Mouse (Mus musculus) CH12.LX (cell line): ENCODE measurements around the gene Ncapg2. TPM values are rescaled to one million over a fixed set of nuclear protein-coding genes. Genes with fewer than 3 reads are reported as not detected.

Experiments used
- DNase-seq: peaks from one replicate; pipeline ENCODE4 v3.0.0-alpha.2; 2013; ENCODE audit errors: extremely low read depth
- H3K27ac ChIP-seq: 2 replicates; pipeline ENCODE4 v1.5.1; 2012; ENCODE audit warnings: low read depth, mild to moderate bottlenecking, control low read depth, moderate library complexity; ENCODE audit not compliant: insufficient read depth
- H3K27me3 ChIP-seq: replicated peaks from 2 replicates; pipeline ENCODE3; 2012; ENCODE audit warnings: inconsistent platforms
- H3K36me3 ChIP-seq, 2 experiments: replicated peaks in 1 of 2; 2 replicates each; pipeline versions ENCODE3 to v1.6.1; 2012; ENCODE audit warnings: inconsistent platforms in 1 of 2, low read length in 1 of 2, mild to moderate bottlenecking in 1 of 2, mixed read lengths in 1 of 2, moderate library complexity in 1 of 2; ENCODE audit not compliant: control insufficient read depth in 1 of 2, insufficient read depth in 1 of 2
- H3K4me1 ChIP-seq, 2 experiments: 2 replicates each; pipeline ENCODE4 v1.6.1; 2012; ENCODE audit warnings: inconsistent platforms in 1 of 2, moderate library complexity in 1 of 2; ENCODE audit not compliant: insufficient read depth in 2 of 2, control insufficient read depth in 1 of 2
- H3K4me2 ChIP-seq: 2 replicates; pipeline ENCODE4 v1.6.1; 2012; ENCODE audit warnings: low read depth, mild to moderate bottlenecking, control low read depth; ENCODE audit not compliant: poor library complexity, insufficient read depth, severe bottlenecking
- H3K4me3 ChIP-seq, 3 experiments: fragments of 150-350 bp in 1 of 3; sonication (generic) in 1 of 3; replicated peaks in 1 of 3; 2 replicates each; pipeline versions ENCODE3 to v1.5.1; 2011 to 2012; ENCODE audit warnings: low read depth in 2 of 3, low read length in 2 of 3, mild to moderate bottlenecking in 2 of 3, moderate library complexity in 2 of 3, control low read depth in 1 of 3, improper control_type of control experiment in 1 of 3, inconsistent platforms in 1 of 3, mixed read lengths in 1 of 3; ENCODE audit not compliant: poor library complexity in 1 of 3
- H3K79me2 ChIP-seq: replicated peaks from 2 replicates; pipeline ENCODE4 v1.6.1; 2012; ENCODE audit warnings: mild to moderate bottlenecking, moderate library complexity; ENCODE audit not compliant: control insufficient read depth, poor library complexity, insufficient read depth, severe bottlenecking; ENCODE audit errors: extremely low read depth
- H3K9ac ChIP-seq: 2 replicates; pipeline ENCODE4 v1.6.1; 2012; ENCODE audit warnings: low read depth, mild to moderate bottlenecking, control low read depth, moderate library complexity; ENCODE audit not compliant: insufficient read depth
- H3K9me3 ChIP-seq: replicated peaks from 2 replicates; pipeline ENCODE3; 2012; ENCODE audit warnings: low read length, inconsistent platforms, mixed read lengths
- CHD1 ChIP-seq: IDR thresholded peaks from 2 replicates; pipeline ENCODE4 v1.6.1; 2012; ENCODE audit warnings: low read depth, low read length, improper control_type of control experiment, inconsistent platforms
- CHD2 ChIP-seq: IDR thresholded peaks from 2 replicates; pipeline ENCODE4 v1.6.1; 2011; ENCODE audit warnings: low read length, improper control_type of control experiment
- E2F4 ChIP-seq: IDR thresholded peaks from 2 replicates; pipeline ENCODE4 v1.6.1; 2011; ENCODE audit warnings: low read depth, low read length, improper control_type of control experiment; ENCODE audit not compliant: insufficient replicate concordance
- EP300 ChIP-seq: IDR thresholded peaks from 2 replicates; pipeline ENCODE4 v1.6.1; 2011; ENCODE audit warnings: low read length, improper control_type of control experiment
- ETS1 ChIP-seq: conservative IDR thresholded peaks from 2 replicates; pipeline ENCODE4 v1.6.1; 2012; ENCODE audit warnings: low read depth, mild to moderate bottlenecking, inconsistent platforms, low read length, improper control_type of control experiment, moderate library complexity
- HCFC1 ChIP-seq: IDR thresholded peaks from 2 replicates; pipeline ENCODE4 v1.6.1; 2012; ENCODE audit warnings: low read depth, mild to moderate bottlenecking, inconsistent platforms, low read length, improper control_type of control experiment
- IRF4 ChIP-seq: IDR thresholded peaks from 2 replicates; pipeline ENCODE4 v1.6.1; 2014; ENCODE audit warnings: low read depth, mild to moderate bottlenecking, inconsistent platforms, low read length, improper control_type of control experiment
- KAT2A ChIP-seq: IDR thresholded peaks from 2 replicates; pipeline ENCODE4 v1.6.1; 2012; ENCODE audit warnings: low read length, improper control_type of control experiment, inconsistent platforms; ENCODE audit not compliant: insufficient replicate concordance
- MAFK ChIP-seq: IDR thresholded peaks from 2 replicates; pipeline ENCODE4 v1.6.1; 2011; ENCODE audit warnings: low read length, improper control_type of control experiment; ENCODE audit not compliant: insufficient replicate concordance
- MAZ ChIP-seq: IDR thresholded peaks from 2 replicates; pipeline ENCODE4 v1.6.1; 2012; ENCODE audit warnings: low read depth, mild to moderate bottlenecking, inconsistent platforms, low read length, improper control_type of control experiment, moderate library complexity
- MEF2A ChIP-seq: IDR thresholded peaks from 2 replicates; pipeline ENCODE4 v1.6.1; 2014; ENCODE audit warnings: low read depth, mild to moderate bottlenecking, inconsistent platforms, low read length, improper control_type of control experiment, borderline replicate concordance
- MXI1 ChIP-seq: IDR thresholded peaks from 2 replicates; pipeline ENCODE4 v1.6.1; 2011; ENCODE audit warnings: mild to moderate bottlenecking, low read depth, low read length, improper control_type of control experiment
- MYC ChIP-seq: IDR thresholded peaks from 2 replicates; pipeline ENCODE4 v1.6.1; 2011; ENCODE audit warnings: low read depth, mild to moderate bottlenecking, improper control_type of control experiment, low read length
- NELFE ChIP-seq: IDR thresholded peaks from 2 replicates; pipeline ENCODE4 v1.6.1; 2011; ENCODE audit warnings: low read depth, low read length, improper control_type of control experiment
- NRF1 ChIP-seq: IDR thresholded peaks from 2 replicates; pipeline ENCODE4 v1.6.1; 2014; ENCODE audit warnings: low read depth, mild to moderate bottlenecking, inconsistent platforms, low read length, improper control_type of control experiment, moderate library complexity
- RAD21 ChIP-seq: IDR thresholded peaks from 2 replicates; pipeline ENCODE4 v1.6.1; 2011; ENCODE audit warnings: low read depth, mild to moderate bottlenecking, low read length, improper control_type of control experiment, moderate library complexity
- RCOR1 ChIP-seq: conservative IDR thresholded peaks from 2 replicates; pipeline ENCODE4 v1.6.1; 2012; ENCODE audit warnings: low read depth, mild to moderate bottlenecking, inconsistent platforms, low read length, improper control_type of control experiment
- SIN3A ChIP-seq: IDR thresholded peaks from 2 replicates; pipeline ENCODE4 v1.6.1; 2012; ENCODE audit warnings: low read length, improper control_type of control experiment, inconsistent platforms
- TCF12 ChIP-seq: IDR thresholded peaks from 2 replicates; pipeline ENCODE4 v1.6.1; 2014; ENCODE audit warnings: low read depth, mild to moderate bottlenecking, inconsistent platforms, low read length, improper control_type of control experiment
- UBTF ChIP-seq: IDR thresholded peaks from 2 replicates; pipeline ENCODE4 v1.6.1; 2012; ENCODE audit warnings: low read depth, mild to moderate bottlenecking, inconsistent platforms, low read length, improper control_type of control experiment, moderate library complexity
- USF1 ChIP-seq: IDR thresholded peaks from 2 replicates; pipeline ENCODE4 v1.6.1; 2014; ENCODE audit warnings: low read depth, mild to moderate bottlenecking, inconsistent platforms, low read length, improper control_type of control experiment
- USF2 ChIP-seq: conservative IDR thresholded peaks from 2 replicates; pipeline ENCODE4 v1.6.1; 2011; ENCODE audit warnings: low read depth, low read length, improper control_type of control experiment
- ZMIZ1 ChIP-seq: IDR thresholded peaks from 2 replicates; pipeline ENCODE4 v1.6.1; 2012; ENCODE audit warnings: low read depth, mild to moderate bottlenecking, inconsistent platforms, low read length, improper control_type of control experiment
- ZNF384 ChIP-seq: IDR thresholded peaks from 2 replicates; pipeline ENCODE4 v1.6.1; 2012; ENCODE audit warnings: low read depth, low read length, improper control_type of control experiment, inconsistent platforms
- dilution Hi-C: fragments of 300-500 bp; cut with MboI; formaldehyde crosslinking; loops from 2 replicates; pipeline ENCODE4 v1.14.3; 2020; ENCODE audit warnings: low sequenced_read_pairs; ENCODE audit not compliant: extremely low pct_unique_long_range_greater_than_20kb, extremely low pct_ligation_motif_present
- in situ Hi-C: fragments of 300-500 bp; cut with MboI; formaldehyde crosslinking; loops from 3 replicates; pipeline ENCODE4 v1.14.3; 2019; ENCODE audit warnings: low sequenced_read_pairs, low pct_ligation_motif_present, low pct_unique_long_range_greater_than_20kb, mixed read lengths
- polyA plus RNA-seq: library from polyadenylated mRNA; unstranded; fragments of >175 nt; gene quantifications from 2 replicates; pipeline ENCODE4 v1.2.1, GENCODE M21; 2012; ENCODE audit warnings: low read depth; ENCODE audit not compliant: insufficient read length
- total RNA-seq, 2 experiments: library from RNA; depleted of rRNA; stranded (reverse); fragments of 300-350 nt in 1 of 2; fragments of >200 nt in 1 of 2; gene quantifications; 2 replicates each; pipeline ENCODE4 v1.2.3; 2012 to 2014

Gene Ncapg2
- total and polyA plus RNA-seq, 3 experiments, result 48.0 to 66.4 (median 65.0) TPM

GRCm38 (mm10) chr12:116481921-116482320 is 76.7 kb downstream of the Ncapg2 start:
- Histone ChIP-seq H3K36me3 (no peaks in the 10 kb centered on the region), H3K4me3 (no peak overlapping the region), H3K9ac (no peak overlapping the region), H3K27ac (no peak overlapping the region), H3K9me3 (peaks cover 3% of the 10 kb centered on the region), H3K4me1 (peaks cover 3 to 9% of the 10 kb centered on the region in 2 experiments), H3K27me3 (peaks cover 13% of the 10 kb centered on the region), H3K79me2 (no peaks in the 10 kb centered on the region), H3K4me2 (no peak overlapping the region)
- TF ChIP-seq EP300 (no peak), UBTF (no peak), ETS1 (no peak), IRF4 (no peak), MAFK (no peak), ZMIZ1 (no peak), MEF2A (no peak), RCOR1 (no peak), MXI1 (no peak), E2F4 (no peak), USF2 (no peak), TCF12 (no peak), KAT2A (no peak), CHD1 (no peak), CHD2 (no peak), NRF1 (no peak), HCFC1 (no peak)
- dilution Hi-C loops (no loop called here), in situ Hi-C loops (no loop called here)
- DNase-seq, result no peak

DNA sequence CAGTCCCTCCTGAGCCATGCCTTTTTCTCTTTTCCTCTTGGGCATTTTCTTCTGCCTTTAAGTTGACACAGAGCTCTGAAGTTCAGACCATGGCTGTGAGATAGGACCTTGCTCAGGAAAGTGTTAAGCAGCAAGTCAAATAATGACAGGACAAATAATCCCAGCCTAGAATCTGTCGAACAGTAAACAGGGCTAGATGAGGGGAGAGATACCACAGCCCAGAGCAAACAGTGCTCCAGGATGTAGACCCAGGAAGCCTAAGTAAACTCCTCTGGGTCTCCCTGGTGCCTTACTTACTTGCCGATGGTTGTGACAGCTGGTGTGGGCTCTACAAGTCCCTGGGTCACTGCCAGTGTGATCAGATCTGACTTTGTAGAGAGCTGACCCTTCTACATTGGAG is 78.4 kb downstream of the Ncapg2 start:
- Histone ChIP-seq H3K27me3 (peaks cover 26% of the 10 kb centered on the region), H3K27ac (no peak overlapping the region), H3K36me3 (no peaks in the 10 kb centered on the region), H3K4me2 (no peak overlapping the region), H3K4me1 (peaks cover 3 to 9% of the 10 kb centered on the region in 2 experiments), H3K9ac (no peak overlapping the region), H3K79me2 (no peaks in the 10 kb centered on the region), H3K4me3 (no peak overlapping the region), H3K9me3 (peaks cover 3% of the 10 kb centered on the region)
- dilution Hi-C loops, result no loop called here
- in situ Hi-C loops, result no loop called here
- no peak for DNase-seq
- TF ChIP-seq USF1 (no peak), RCOR1 (no peak), MYC (no peak), NRF1 (no peak), E2F4 (no peak), CHD1 (no peak), RAD21 (no peak), NELFE (no peak), MXI1 (no peak), SIN3A (no peak), MAZ (no peak), KAT2A (no peak), UBTF (no peak), MEF2A (no peak), ZNF384 (no peak)
